19 mouse cellular contexts compared by ENCODE assay signal in the genomic region with DNA sequence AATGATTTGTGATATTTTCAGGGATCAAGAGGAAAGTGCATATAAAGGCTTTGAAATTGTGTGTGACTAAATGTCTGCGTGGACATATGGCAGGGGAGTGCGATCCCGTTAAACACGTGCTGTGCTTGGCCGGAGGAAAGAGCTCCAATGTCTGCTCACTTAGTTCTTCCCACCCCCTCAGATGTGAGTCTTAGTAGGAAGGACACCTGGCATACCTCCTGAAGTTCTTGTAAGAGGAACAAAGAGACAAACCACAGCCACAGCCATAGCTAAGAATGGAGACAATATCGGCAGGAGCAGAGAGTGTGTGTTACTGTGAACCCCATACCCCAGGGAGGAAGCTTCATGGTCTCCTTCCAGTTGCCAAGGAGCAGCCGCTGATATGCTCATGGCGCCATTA. TPM values are rescaled to one million over a fixed set of nuclear protein-coding genes. Genes with fewer than 3 reads are reported as not detected.
A peak's percentile ranks its signal among the peaks of the same experiment; 100 is the strongest.
DNase-seq lines count a peak whose midpoint lies in the region; ATAC-seq and TF ChIP-seq lines count a peak whose summit lies in the region.
"Had no signal": no experiment of that assay in that cellular context is flagged by ENCODE, and none has a peak within 500 bp of the region (broad histone marks: within the 10 kb centered on the region; RNA-seq: fewer than 3 reads in every experiment).

No protein-coding gene starts in this region.

- 11% methylated on average over 8 of the region's 8 CpGs for WGBS in cerebellum, adult 2 months

- no peaks in the 10 kb centered on the region for H3K27me3 ChIP-seq in cerebellum, adult 2 months (ENCODE audit: control insufficient read depth, insufficient read depth, low read length)
- H3K27me3 ChIP-seq: embryonic facial prominence, embryonic 13.5 days; forebrain, embryonic 12.5 days; heart, embryonic 13.5 days had no signal

- no peak overlapping the region for H3K4me3 ChIP-seq in cerebellum, adult 2 months (replicated peaks; ENCODE audit: insufficient read depth, low read depth, low read length)
- H3K4me3 ChIP-seq: embryonic facial prominence, embryonic 13.5 days; forebrain, embryonic 12.5 days; heart, embryonic 13.5 days had no signal

- peak; percentile 69 for DNase-seq in cerebellum, adult 11-12 months
- DNase-seq in cerebellum, postnatal 4 days (ENCODE audit: low spot score in 2 of 2) = no peak
- DNase-seq in brain, adult 2 months (ENCODE audit: low read depth, low spot score) = peak; percentile 88
- DNase-seq in cerebellum, adult 2 months = peak; percentile 67 to 81
- DNase-seq in cerebellum, postnatal 10 days = peak; percentile 77 to 82
- no peak for DNase-seq in adrenal gland, adult 18-20 months (ENCODE audit: low spot score in 2 of 2)
- DNase-seq in frontal cortex, postnatal 36 days (ENCODE audit: low spot score in 2 of 2) = no peak
- DNase-seq: adrenal gland, postnatal 14 days; gastrocnemius, postnatal 36 days; heart, adult 11 months; heart, postnatal 36 days; kidney, adult 11 months; kidney, adult 9 months had no signal

- TF ChIP-seq POLR2A in cerebellum, adult 2 months (IDR thresholded peaks at IDR 0.05; ENCODE audit: borderline replicate concordance, insufficient read depth, low read length) = no peak

- peak overlapping the region; percentile 45 for H3K27ac ChIP-seq in cerebellum, adult 2 months (ENCODE audit: insufficient read depth, low read length)
- H3K27ac ChIP-seq: embryonic facial prominence, embryonic 13.5 days; forebrain, embryonic 12.5 days; heart, embryonic 13.5 days had no signal

- no peak for ATAC-seq in frontal cortex, adult (ENCODE audit: low TSS enrichment)
- ATAC-seq: forebrain, embryonic 16.5 days; hindbrain, embryonic 16.5 days had no signal

- TF ChIP-seq CTCF in cerebellum, adult 2 months (IDR thresholded peaks at IDR 0.05; ENCODE audit: borderline replicate concordance, insufficient read depth, low read depth, low read length) = no peak

- peaks cover 20% of the 10 kb centered on the region for H3K4me1 ChIP-seq in cerebellum, adult 2 months (ENCODE audit: control insufficient read depth, insufficient read depth, low read length)
- H3K4me1 ChIP-seq: embryonic facial prominence, embryonic 13.5 days; forebrain, embryonic 12.5 days; heart, embryonic 13.5 days had no signal

RNA-seq across cellular contexts. Expression of a gene that starts 13.4 kb away (rescaled TPM):
- polyA plus RNA-seq in cerebellum, adult 2 months (2012; rRNA removed) = 115 and 125 TPM in 2 replicates
- 100 to 1,000 TPM; 109 to 128 TPM for total RNA-seq in adrenal gland, adult 18-20 months (2021)

RNA-seq across cellular contexts. Expression of a gene that starts 36.5 kb away (rescaled TPM):
- 40.2 and 40.6 TPM in 2 replicates for polyA plus RNA-seq in cerebellum, adult 2 months (2012; rRNA removed)
- total RNA-seq in adrenal gland, adult 18-20 months (2021) = 10 to 100 TPM; 33.8 to 34.7 TPM

Comparison
In these comparisons a context has a peak if more than half of its experiments do, and no peak if none do; other contexts are left out.
1. DNase-seq: peak in cerebellum, adult 11-12 months (single experiment), brain, adult 2 months (single experiment), cerebellum, adult 2 months (2 of 2) and cerebellum, postnatal 10 days (2 of 2); none in cerebellum, postnatal 4 days (0 of 2), adrenal gland, adult 18-20 months (0 of 2) and frontal cortex, postnatal 36 days (0 of 2).